Mouse (Mus musculus): ENCODE data around the gene Cdkl3.
A peak's percentile ranks its signal among the peaks of the same experiment; 100 is the strongest.
"Not testable (repeated sequence)": the region's sequence is repeated elsewhere in the genome, so short reads cannot be mapped to it uniquely, and the experiment has no call there.

Gene Cdkl3

GRCm38 (mm10) chr11:52077939-52078338, 73.9 kb downstream of the Cdkl3 start:
- no peak for DNase-seq (ENCODE audit: low spot score in 2 of 2)

- no peak for DNase-seq (ENCODE audit: low spot score in 2 of 2)
Measured at GRCm38 (mm10) chr11:52079978-52080377, 76.0 kb downstream of the Cdkl3 start.

GRCm38 (mm10) chr11:52080656-52081055, 76.6 kb downstream of the Cdkl3 start:
- DNase-seq (ENCODE audit: low spot score in 2 of 2), result no peak

- no peak for DNase-seq (ENCODE audit: low spot score in 2 of 2)
Measured at GRCm38 (mm10) chr11:52085857-52086203, 81.8 kb downstream of the Cdkl3 start.

GRCm38 (mm10) chr11:52086204-52086864, 82.3 kb downstream of the Cdkl3 start:
- peak; percentile 32 to 33 for DNase-seq (ENCODE audit: low spot score in 2 of 2)

GRCm38 (mm10) chr11:52089291-52089690, 85.3 kb downstream of the Cdkl3 start:
- DNase-seq (ENCODE audit: low spot score in 2 of 2), result no peak

GRCm38 (mm10) chr11:52091261-52091660, 87.2 kb downstream of the Cdkl3 start:
- DNase-seq (ENCODE audit: low spot score in 2 of 2), result no peak

- DNase-seq (ENCODE audit: low spot score in 2 of 2), result no peak
Measured at GRCm38 (mm10) chr11:52094568-52094967, 90.5 kb downstream of the Cdkl3 start.

GRCm38 (mm10) chr11:52097016-52097415, 93.0 kb downstream of the Cdkl3 start:
- DNase-seq (ENCODE audit: low spot score in 2 of 2), result no peak

- DNase-seq (ENCODE audit: low spot score in 2 of 2), result no peak
Measured at GRCm38 (mm10) chr11:52097596-52097995, 93.6 kb downstream of the Cdkl3 start.

- DNase-seq (ENCODE audit: low spot score in 2 of 2), result peak; percentile 91 to 95
Measured at GRCm38 (mm10) chr11:52098398-52098946, 94.5 kb downstream of the Cdkl3 start, which contains the start of gene Ppp2ca. Ppp2ca (plus strand) TSS chr11:52098681.

- peak; percentile 48 to 51 for DNase-seq (ENCODE audit: low spot score in 2 of 2)
Measured at GRCm38 (mm10) chr11:52099031-52099761, 95.2 kb downstream of the Cdkl3 start.

GRCm38 (mm10) chr11:52099771-52100219, 95.8 kb downstream of the Cdkl3 start:
- no peak for DNase-seq (ENCODE audit: low spot score in 2 of 2)

GRCm38 (mm10) chr11:52102977-52103376, 99.0 kb downstream of the Cdkl3 start:
- no peak for DNase-seq (ENCODE audit: low spot score in 2 of 2)

- no peak for DNase-seq (ENCODE audit: low spot score in 2 of 2)
Measured at GRCm38 (mm10) chr11:52105503-52105902, 101.5 kb downstream of the Cdkl3 start.

GRCm38 (mm10) chr11:52106037-52106436, 102.0 kb downstream of the Cdkl3 start:
- no peak for DNase-seq (ENCODE audit: low spot score in 2 of 2)

GRCm38 (mm10) chr11:52106438-52106837, 102.4 kb downstream of the Cdkl3 start:
- no peak for DNase-seq (ENCODE audit: low spot score in 2 of 2)

- DNase-seq (ENCODE audit: low spot score in 2 of 2), result no peak
Measured at GRCm38 (mm10) chr11:52108796-52109195, 104.8 kb downstream of the Cdkl3 start.

- DNase-seq (ENCODE audit: low spot score in 2 of 2), result no peak
Measured at GRCm38 (mm10) chr11:52109421-52109820, 105.4 kb downstream of the Cdkl3 start.

GRCm38 (mm10) chr11:52115479-52115878, 111.5 kb downstream of the Cdkl3 start:
- no peak for DNase-seq (ENCODE audit: low spot score in 2 of 2)

- DNase-seq (ENCODE audit: low spot score in 2 of 2), result not testable (repeated sequence)
Measured at GRCm38 (mm10) chr11:52116117-52116516, 112.1 kb downstream of the Cdkl3 start.

- no peak for DNase-seq (ENCODE audit: low spot score in 2 of 2)
Measured at GRCm38 (mm10) chr11:52117156-52117555, 113.1 kb downstream of the Cdkl3 start.

GRCm38 (mm10) chr11:52120415-52120814, 116.4 kb downstream of the Cdkl3 start:
- not testable (repeated sequence) for DNase-seq (ENCODE audit: low spot score in 2 of 2)
